In genomic region chr9:69250326-69250725, GRCm38 (mm10) we compare ENCODE assay signal across 35 mouse cellular contexts.
"Had no signal": no experiment of that assay in that cellular context is flagged by ENCODE, and none has a peak within 500 bp of the region (broad histone marks: within the 10 kb centered on the region; RNA-seq: fewer than 3 reads in every experiment).

No protein-coding gene starts in this region.

- H3K27ac ChIP-seq: heart, embryonic 10.5 days; heart, embryonic 13.5 days; heart, embryonic 15.5 days; hindbrain, embryonic 10.5 days; hindbrain, embryonic 12.5 days; hindbrain, embryonic 13.5 days; hindbrain, embryonic 14.5 days; hindbrain, embryonic 15.5 days; hindbrain, postnatal 0 days; intestine, embryonic 15.5 days; kidney, embryonic 15.5 days; kidney, postnatal 0 days; layer of hippocampus, adult 2 months had no signal

- DNase-seq: heart, postnatal 10 days; heart, postnatal 14 days; heart, postnatal 36 days; heart, postnatal 4 days; kidney, adult 11 months; kidney, adult 18-20 months; kidney, adult 2 months; kidney, adult 8-10 months; kidney, adult 9 months; kidney, postnatal 10 days; kidney, postnatal 14 days; kidney, postnatal 25 days; kidney, postnatal 36 days; kidney, postnatal 4 days; layer of hippocampus, adult 9-11 months; layer of hippocampus, postnatal 36 days had no signal

- H3K9me3 ChIP-seq: heart, embryonic 10.5 days; heart, embryonic 12.5 days; heart, embryonic 13.5 days; heart, embryonic 15.5 days; hindbrain, embryonic 10.5 days; hindbrain, embryonic 12.5 days; hindbrain, embryonic 13.5 days; hindbrain, embryonic 15.5 days; intestine, embryonic 15.5 days; kidney, embryonic 15.5 days had no signal

- H3K9ac ChIP-seq: heart, embryonic 12.5 days; heart, embryonic 13.5 days; heart, embryonic 15.5 days; hindbrain, embryonic 12.5 days; hindbrain, embryonic 13.5 days; hindbrain, embryonic 14.5 days; hindbrain, embryonic 15.5 days; intestine, embryonic 15.5 days; kidney, embryonic 15.5 days had no signal

- H3K4me1 ChIP-seq: hindbrain, embryonic 10.5 days; hindbrain, embryonic 12.5 days; hindbrain, embryonic 15.5 days; intestine, embryonic 15.5 days had no signal

- H3K27me3 ChIP-seq: heart, embryonic 12.5 days; heart, embryonic 13.5 days; heart, embryonic 15.5 days; hindbrain, embryonic 12.5 days; hindbrain, embryonic 13.5 days; hindbrain, embryonic 15.5 days; intestine, embryonic 15.5 days; kidney, embryonic 15.5 days had no signal

- H3K36me3 ChIP-seq: heart, embryonic 10.5 days; heart, embryonic 12.5 days; heart, embryonic 13.5 days; heart, embryonic 15.5 days; hindbrain, embryonic 10.5 days; hindbrain, embryonic 12.5 days; hindbrain, embryonic 13.5 days; hindbrain, embryonic 15.5 days; intestine, embryonic 15.5 days; kidney, embryonic 15.5 days had no signal

- H3K4me3 ChIP-seq: heart, embryonic 10.5 days; heart, embryonic 12.5 days; heart, embryonic 13.5 days; heart, embryonic 15.5 days; hindbrain, embryonic 10.5 days; hindbrain, embryonic 12.5 days; hindbrain, embryonic 13.5 days; hindbrain, embryonic 15.5 days; intestine, embryonic 15.5 days; kidney, embryonic 15.5 days; layer of hippocampus, adult 2 months had no signal

- ATAC-seq: hindbrain, embryonic 16.5 days; hindbrain, postnatal 0 days; inflammation-experienced regulatory T-cells, adult 6 months; intestine, embryonic 15.5 days; intestine, embryonic 16.5 days; intestine, postnatal 0 days had no signal

- H3K4me2 ChIP-seq: heart, embryonic 11.5 days; heart, embryonic 12.5 days; heart, embryonic 13.5 days; heart, embryonic 15.5 days; hindbrain, embryonic 12.5 days; hindbrain, embryonic 13.5 days; hindbrain, embryonic 14.5 days; hindbrain, embryonic 15.5 days; intestine, embryonic 15.5 days; kidney, embryonic 15.5 days had no signal
